Mouse (Mus musculus) kidney, adult 10 weeks (tissue): ENCODE measurements around the gene Gm7544. TPM values are rescaled to one million over a fixed set of nuclear protein-coding genes. Genes with fewer than 3 reads are reported as not detected.

Experiments used
- polyA plus RNA-seq: library from polyadenylated mRNA; stranded (reverse); fragments of 350-450 nt; fragmentation: Illumina TruSeq; extraction: RNeasy Lipid Tissue Mini Kit (QIAGEN cat#74804); gene quantifications from one replicate; pipeline ENCODE4 v1.2.3, GENCODE M21; 2014; ENCODE audit warnings: low read depth, low replicate concordance

Gm7544 gene
- polyA plus RNA-seq = not detected

DNA sequence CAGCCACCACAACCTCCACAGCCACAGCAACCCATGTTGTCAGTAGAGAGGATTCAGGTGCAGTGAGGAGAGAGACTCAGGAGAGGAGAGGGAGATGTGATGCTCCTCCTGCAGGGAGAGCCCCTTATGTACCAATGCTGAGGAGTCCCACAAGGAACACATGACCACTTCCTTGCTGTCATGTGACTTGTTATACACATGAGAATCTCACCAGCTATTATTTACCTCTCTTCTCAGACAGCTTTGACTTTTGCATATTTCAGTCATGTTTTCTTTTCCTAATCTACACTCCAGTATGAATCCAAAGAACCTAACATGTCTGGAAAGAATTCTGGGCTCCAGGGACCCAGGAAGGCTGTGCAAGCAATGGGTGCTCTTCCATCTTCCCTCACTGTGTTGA, at the start of gene Gm7544:
TSS of gene Gm7544 (minus strand) at position 101 of the 400 bp plus-strand sequence.

DNA sequence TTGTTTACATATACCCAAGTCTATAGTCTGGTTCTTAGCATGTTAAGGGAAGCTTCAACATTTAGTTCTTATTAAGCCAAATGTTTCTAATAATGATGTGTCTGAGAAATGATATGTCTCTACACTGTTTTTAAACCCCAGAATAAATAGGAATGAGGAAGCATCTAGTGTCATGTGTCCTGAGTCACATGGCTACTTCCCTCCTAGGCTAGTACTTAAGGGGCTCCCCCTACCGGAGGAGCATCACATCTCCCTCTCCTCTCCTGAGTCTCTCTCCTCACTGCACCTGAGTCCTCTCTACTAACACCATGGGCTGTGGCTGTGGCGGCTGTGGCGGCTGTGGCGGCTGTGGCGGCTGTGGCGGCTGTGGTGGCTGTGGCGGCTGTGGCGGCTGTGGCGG, 44.5 kb upstream of the Gm7544 start, which contains the start of gene Gm47959:
TSS of gene Gm47959 (plus strand) at position 243 of the 400 bp plus-strand sequence.

GRCm38 (mm10) chr1:82959870-82960385, 4.1 kb upstream of the Gm7544 start, which contains the start of gene Gm47955:
Gene Gm47955 (plus strand): TSS chr1:82960286.

GRCm38 (mm10) chr1:82943295-82943694, 12.5 kb downstream of the Gm7544 start, which contains the start of gene A030003K21Rik:
Gene A030003K21Rik (minus strand): TSS chr1:82943388.

GRCm38 (mm10) chr1:82931326-82931725, 24.5 kb downstream of the Gm7544 start, which contains the start of gene Gm6217:
Gene Gm6217 (minus strand): TSS chr1:82931399.

DNA sequence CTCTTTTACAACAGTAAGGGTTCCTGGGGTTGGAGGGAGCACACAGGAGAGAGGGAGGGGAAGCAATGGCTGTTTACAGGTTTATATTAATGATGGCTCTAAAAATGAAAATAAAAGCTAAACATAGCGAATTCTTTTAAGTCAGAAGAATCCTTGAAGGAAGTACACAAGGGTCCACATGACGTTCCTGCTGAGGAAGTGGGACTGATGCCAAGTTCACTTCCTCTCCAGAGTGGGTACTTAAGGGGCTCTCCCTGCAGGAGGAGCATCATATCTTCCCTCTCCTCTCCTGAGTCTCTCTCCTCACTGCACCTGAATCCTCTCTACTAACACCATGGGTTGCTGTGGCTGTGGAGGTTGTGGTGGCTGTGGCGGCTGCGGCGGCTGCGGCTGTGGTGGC, 31.2 kb downstream of the Gm7544 start, which contains the start of gene A030014E15Rik:
TSS of gene A030014E15Rik (plus strand) at position 268 of the 400 bp plus-strand sequence.

GRCm38 (mm10) chr1:82913025-82913424, 42.8 kb downstream of the Gm7544 start, which contains the start of gene A030005L19Rik:
Gene A030005L19Rik (plus strand): TSS chr1:82913325.

Other genes starting within 250 kb of the Gm7544 start
- gene Mff, start 231.1 kb downstream of the Gm7544 start, polyA plus RNA-seq = 324 TPM
- gene Tm4sf20, start 187.6 kb downstream of the Gm7544 start, polyA plus RNA-seq = not detected
- gene Gm47791, start 184.8 kb downstream of the Gm7544 start, polyA plus RNA-seq = not detected
- gene Agfg1, start 116.5 kb downstream of the Gm7544 start, polyA plus RNA-seq = 67.5 TPM
- not detected for gene A030005L19Rik, start 42.7 kb downstream of the Gm7544 start, polyA plus RNA-seq
- gene A030014E15Rik, start 31.1 kb downstream of the Gm7544 start, polyA plus RNA-seq = not detected
- not detected for gene Gm6217, start 24.6 kb downstream of the Gm7544 start, polyA plus RNA-seq
- not detected for gene A030003K21Rik, start 12.6 kb downstream of the Gm7544 start, polyA plus RNA-seq
- gene Gm47955, start 4.3 kb upstream of the Gm7544 start, polyA plus RNA-seq = not detected
- gene Gm47959, start 44.5 kb upstream of the Gm7544 start, polyA plus RNA-seq = not detected
- 53.2 TPM for gene Slc19a3, start 82.4 kb upstream of the Gm7544 start, polyA plus RNA-seq
- not detected for gene Krtap28-10, start 86.5 kb upstream of the Gm7544 start, polyA plus RNA-seq
- gene Gm47969, start 88.9 kb upstream of the Gm7544 start, polyA plus RNA-seq = not detected
- not detected for gene A030005K14Rik, start 103.4 kb upstream of the Gm7544 start, polyA plus RNA-seq
- gene Krtap28-13, start 104.9 kb upstream of the Gm7544 start, polyA plus RNA-seq = not detected
- gene Ccl20, start 160.8 kb upstream of the Gm7544 start, polyA plus RNA-seq = not detected
- gene Daw1, start 203.7 kb upstream of the Gm7544 start, polyA plus RNA-seq = 0.44 TPM